Mouse (Mus musculus): ENCODE measurements at regions not wholly inside any gene's neighbourhood (a gene's known extent, or its start where the extent isn't known, plus 50 kb on each side); places are given as distances from the start of the nearest gene placed in this dataset.

- ATAC-seq (ENCODE audit: low read depth): no peak
- Histone ChIP-seq H3K4me3 (ENCODE audit: low read depth, low read length) (no peak overlapping the region), H3K36me3 (ENCODE audit: control insufficient read depth, insufficient read depth) (no peaks in the 10 kb centered on the region), H3K9ac (ENCODE audit: low read depth, low read length) (no peak overlapping the region), H3K9me3 (replicated peaks; ENCODE audit: control insufficient read depth, low read length) (no peaks in the 10 kb centered on the region), H3K27me3 (ENCODE audit: control insufficient read depth, insufficient read depth, low read depth, low read length) (no peaks in the 10 kb centered on the region), H3K4me1 (ENCODE audit: control insufficient read depth, low read depth, low read length) (peaks cover 11% of the 10 kb centered on the region), H3K4me2 (ENCODE audit: low read depth, low read length) (no peak overlapping the region), H3K27ac (ENCODE audit: low read length) (no peak overlapping the region)
- 61% methylated on average over 1 of the region's 1 CpGs for WGBS (ENCODE audit: insufficient replicate concordance)
Observed at GRCm38 (mm10) chrX:162266769-162267168, 107.2 kb upstream of the Nhs start.

GRCm38 (mm10) chrX:162257398-162257797 lies 97.9 kb upstream of the Nhs start:
- no peaks in the 10 kb centered on the region for H3K36me3 ChIP-seq (ENCODE audit: control insufficient read depth, insufficient read depth)
- no peak overlapping the region for H3K9ac ChIP-seq (ENCODE audit: low read depth, low read length)
- 67% methylated on average over 3 of the region's 3 CpGs for WGBS (ENCODE audit: insufficient replicate concordance)
- no peak overlapping the region for H3K4me3 ChIP-seq (ENCODE audit: low read depth, low read length)
- no peak overlapping the region for H3K4me2 ChIP-seq (ENCODE audit: low read depth, low read length)
- H3K9me3 ChIP-seq (replicated peaks; ENCODE audit: control insufficient read depth, low read length): no peaks in the 10 kb centered on the region
- no peak overlapping the region for H3K27ac ChIP-seq (ENCODE audit: low read length)
- peaks cover 5% of the 10 kb centered on the region; the same call in 1 of the 2 replicates for H3K4me1 ChIP-seq (ENCODE audit: control insufficient read depth, low read depth, low read length)
- ATAC-seq (ENCODE audit: low read depth): no peak
- no peaks in the 10 kb centered on the region for H3K27me3 ChIP-seq (ENCODE audit: control insufficient read depth, insufficient read depth, low read depth, low read length)

GRCm38 (mm10) chrX:162255873-162256272 lies 96.3 kb upstream of the Nhs start:
- H3K27ac ChIP-seq (ENCODE audit: low read length): no peak overlapping the region
- no peaks in the 10 kb centered on the region for H3K27me3 ChIP-seq (ENCODE audit: control insufficient read depth, insufficient read depth, low read depth, low read length)
- no peak overlapping the region for H3K4me3 ChIP-seq (ENCODE audit: low read depth, low read length)
- no peaks in the 10 kb centered on the region for H3K9me3 ChIP-seq (replicated peaks; ENCODE audit: control insufficient read depth, low read length)
- peaks cover 5% of the 10 kb centered on the region; the same call in 1 of the 2 replicates for H3K4me1 ChIP-seq (ENCODE audit: control insufficient read depth, low read depth, low read length)
- H3K9ac ChIP-seq (ENCODE audit: low read depth, low read length): no peak overlapping the region
- no peak overlapping the region for H3K4me2 ChIP-seq (ENCODE audit: low read depth, low read length)
- ATAC-seq (ENCODE audit: low read depth): peak; percentile 72
- no peaks in the 10 kb centered on the region for H3K36me3 ChIP-seq (ENCODE audit: control insufficient read depth, insufficient read depth)

GRCm38 (mm10) chrX:162241291-162241690 lies 81.8 kb upstream of the Nhs start:
- Histone ChIP-seq H3K27ac (ENCODE audit: low read length) (no peak overlapping the region), H3K4me2 (ENCODE audit: low read depth, low read length) (no peak overlapping the region), H3K9me3 (replicated peaks; ENCODE audit: control insufficient read depth, low read length) (no peaks in the 10 kb centered on the region), H3K4me1 (ENCODE audit: control insufficient read depth, low read depth, low read length) (no peaks in the 10 kb centered on the region), H3K27me3 (ENCODE audit: control insufficient read depth, insufficient read depth, low read depth, low read length) (no peaks in the 10 kb centered on the region; the same call in 1 of the 2 replicates), H3K36me3 (ENCODE audit: control insufficient read depth, insufficient read depth) (no peaks in the 10 kb centered on the region), H3K9ac (ENCODE audit: low read depth, low read length) (no peak overlapping the region), H3K4me3 (ENCODE audit: low read depth, low read length) (no peak overlapping the region)
- no peak for ATAC-seq (ENCODE audit: low read depth)
- WGBS (ENCODE audit: insufficient replicate concordance): 69% methylated on average over 3 of the region's 3 CpGs

- Histone ChIP-seq H3K4me2 (ENCODE audit: low read depth, low read length) (no peak overlapping the region), H3K4me1 (ENCODE audit: control insufficient read depth, low read depth, low read length) (no peaks in the 10 kb centered on the region)
- 59% methylated on average over 5 of the region's 5 CpGs for WGBS (ENCODE audit: insufficient replicate concordance)
Observed at GRCm38 (mm10) chrX:162235552-162235951, 76.0 kb upstream of the Nhs start.

GRCm38 (mm10) chrX:162210848-162211247 lies 51.3 kb upstream of the Nhs start:
- Histone ChIP-seq H3K4me1 (ENCODE audit: control insufficient read depth, low read depth, low read length) (no peaks in the 10 kb centered on the region; the same call in 1 of the 2 replicates), H3K9me3 (replicated peaks; ENCODE audit: control insufficient read depth, low read length) (no peaks in the 10 kb centered on the region), H3K27me3 (ENCODE audit: control insufficient read depth, insufficient read depth, low read depth, low read length) (no peaks in the 10 kb centered on the region), H3K27ac (ENCODE audit: low read length) (no peak overlapping the region), H3K36me3 (ENCODE audit: control insufficient read depth, insufficient read depth) (no peaks in the 10 kb centered on the region), H3K4me3 (ENCODE audit: low read depth, low read length) (no peak overlapping the region), H3K4me2 (ENCODE audit: low read depth, low read length) (no peak overlapping the region), H3K9ac (ENCODE audit: low read depth, low read length) (no peak overlapping the region)
- WGBS (ENCODE audit: insufficient replicate concordance): 34% methylated on average over 2 of the region's 2 CpGs
- no peak for ATAC-seq (ENCODE audit: low read depth)

More at GRCm38 (mm10) chrX:162235552-162235951, 76.0 kb upstream of the Nhs start:
- Histone ChIP-seq H3K27ac (ENCODE audit: low read length) (no peak overlapping the region), H3K9ac (ENCODE audit: low read depth, low read length) (no peak overlapping the region), H3K36me3 (ENCODE audit: control insufficient read depth, insufficient read depth) (no peaks in the 10 kb centered on the region), H3K4me3 (ENCODE audit: low read depth, low read length) (no peak overlapping the region), H3K9me3 (replicated peaks; ENCODE audit: control insufficient read depth, low read length) (no peaks in the 10 kb centered on the region), H3K27me3 (ENCODE audit: control insufficient read depth, insufficient read depth, low read depth, low read length) (peaks cover 2% of the 10 kb centered on the region)
- no peak for ATAC-seq (ENCODE audit: low read depth)

Measured in liver, embryonic 16.5 days (tissue).